Mouse (Mus musculus) right cerebral cortex, postnatal 36 days (tissue): ENCODE data around the gene Pax4.

ENCODE experiments used
- DNase-seq, 2 experiments: peaks; one replicate each; pipeline ENCODE4 v3.0.0; 2022; ENCODE audit warnings: low spot score in 2 of 2, mixed read lengths in 1 of 2

Pax4 gene

DNA sequence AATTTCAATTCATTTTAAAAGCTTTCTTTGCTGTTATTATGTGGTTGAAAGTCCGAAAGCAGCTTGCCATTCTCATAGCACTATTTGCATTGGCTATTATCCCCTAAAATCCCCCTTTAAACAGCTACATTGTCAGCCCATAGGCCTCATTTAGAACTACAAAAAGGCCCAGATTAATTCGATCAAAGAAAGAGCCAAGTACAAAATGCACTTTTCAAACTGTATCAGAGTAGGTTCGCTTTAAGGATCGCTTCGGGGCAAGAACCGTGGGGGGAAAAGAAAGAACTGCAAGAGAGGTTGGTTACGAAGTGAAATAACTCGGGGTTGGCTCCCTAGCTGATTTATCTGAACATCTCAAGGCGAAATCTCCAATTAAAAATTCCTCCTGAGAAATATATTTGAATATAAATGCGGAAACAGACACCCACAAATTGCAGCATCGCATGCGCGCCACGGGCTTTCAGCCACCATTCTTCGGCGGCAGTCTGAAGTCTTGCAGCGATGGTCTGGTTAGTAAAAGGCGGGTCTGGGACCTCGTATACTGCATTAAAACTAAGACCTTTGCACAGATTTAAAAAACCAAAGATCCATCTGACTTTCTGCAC is 52.2 kb downstream of the Pax4 start:
- no peak for DNase-seq

DNA sequence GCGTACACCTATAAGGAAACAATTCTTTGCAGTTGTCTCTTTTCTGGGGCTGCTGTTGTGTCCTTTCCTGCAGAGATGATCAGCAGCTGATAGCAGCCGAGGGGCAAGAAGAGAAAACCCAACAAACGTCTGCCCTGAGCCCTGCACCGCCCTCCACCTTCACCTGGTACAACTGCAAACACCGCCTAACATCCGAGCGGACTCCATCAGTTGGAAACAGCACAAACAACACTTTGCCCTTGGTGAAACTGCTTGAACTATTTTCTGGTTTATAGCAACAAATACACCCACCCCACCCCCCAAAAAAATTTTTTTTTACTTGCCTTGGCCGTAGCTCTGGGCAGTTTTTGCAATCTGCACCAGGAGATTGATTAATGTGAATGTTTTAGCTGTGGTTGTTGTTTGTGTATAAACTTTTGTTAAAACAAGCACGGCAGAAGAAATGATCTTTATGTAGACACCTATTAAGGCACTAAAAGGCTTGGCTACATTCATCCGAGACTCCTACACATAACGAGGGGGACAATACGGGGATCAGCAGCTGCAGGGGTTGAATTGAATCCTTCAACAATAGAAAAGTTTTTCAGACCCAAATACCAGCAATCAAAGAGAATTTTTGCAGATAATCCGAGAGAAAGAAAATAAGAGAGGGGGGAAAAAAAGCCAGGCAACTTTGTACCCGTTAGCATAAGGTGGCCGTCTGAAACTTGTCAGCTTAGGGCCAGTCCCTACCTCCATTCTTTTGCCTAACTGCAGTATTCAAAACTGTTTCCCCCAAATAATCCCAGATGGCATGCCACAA is 52.9 kb downstream of the Pax4 start:
- no peak for DNase-seq
